Mouse (Mus musculus) kidney, embryonic 16.5 days (tissue): ENCODE results near the gene Epha5. TPM values are rescaled to one million over a fixed set of nuclear protein-coding genes. Genes with fewer than 3 reads are reported as not detected.

Experiments used
- ATAC-seq: fragments of 200-750 bp; cut with Nextera tagmentation; 2 replicates; pipeline ENCODE4 v1.8.0; 2017; ENCODE audit warnings: moderate TSS enrichment; ENCODE audit not compliant: low FRiP score, low TSS enrichment
- H3K27ac ChIP-seq: fragments of 300-500 bp; sonication (generic); 2 replicates; pipeline ENCODE4 v1.5.1; 2014; ENCODE audit warnings: low read length
- H3K27me3 ChIP-seq: fragments of 300-500 bp; sonication (generic); 2 replicates; pipeline ENCODE4 v1.6.1; 2014; ENCODE audit warnings: low read length, control low read depth, mixed read lengths; ENCODE audit not compliant: insufficient read depth
- H3K36me3 ChIP-seq: fragments of 300-500 bp; sonication (generic); 2 replicates; pipeline ENCODE4 v1.6.1; 2014; ENCODE audit warnings: low read length, control low read depth, mixed read lengths; ENCODE audit not compliant: insufficient read depth
- H3K4me1 ChIP-seq: fragments of 300-500 bp; sonication (generic); 2 replicates; pipeline ENCODE4 v1.6.1; 2014; ENCODE audit warnings: low read length, control low read depth, mixed read lengths; ENCODE audit not compliant: insufficient read depth
- H3K4me2 ChIP-seq: fragments of 300-500 bp; sonication (generic); replicated peaks from 2 replicates; pipeline ENCODE4 v1.6.1; 2014; ENCODE audit warnings: low read depth, low read length
- H3K4me3 ChIP-seq: fragments of 300-500 bp; sonication (generic); 2 replicates; pipeline ENCODE4 v1.5.1; 2014; ENCODE audit warnings: mild to moderate bottlenecking, low read length
- H3K9ac ChIP-seq: fragments of 300-500 bp; sonication (generic); replicated peaks from 2 replicates; pipeline ENCODE4 v1.6.1; 2014; ENCODE audit warnings: low read length
- H3K9me3 ChIP-seq: fragments of 300-500 bp; sonication (generic); 2 replicates; pipeline ENCODE4 v1.6.1; 2016; ENCODE audit warnings: low read length, control low read depth
- WGBS: fragments of 180-500 bp; shearing (Covaris S2); extraction: QIAGEN DNeasy Blood & Tissue Kit; methylation state at CpG from one replicate; pipeline ENCODE4 v1.1.7; 2014; 5-methylcytosine and 5-hydroxymethylcytosine counted together
- polyA plus RNA-seq: library from polyadenylated mRNA; unstranded; fragments of >200 nt; fragmentation: Nextera tagmentation; extraction: Ambion mirVana; gene quantifications from 2 replicates; pipeline ENCODE4 v1.2.1, GENCODE M21; 2015

Epha5 gene
- polyA plus RNA-seq, 1 experiment from 2014 or later = 0.30 TPM

DNA sequence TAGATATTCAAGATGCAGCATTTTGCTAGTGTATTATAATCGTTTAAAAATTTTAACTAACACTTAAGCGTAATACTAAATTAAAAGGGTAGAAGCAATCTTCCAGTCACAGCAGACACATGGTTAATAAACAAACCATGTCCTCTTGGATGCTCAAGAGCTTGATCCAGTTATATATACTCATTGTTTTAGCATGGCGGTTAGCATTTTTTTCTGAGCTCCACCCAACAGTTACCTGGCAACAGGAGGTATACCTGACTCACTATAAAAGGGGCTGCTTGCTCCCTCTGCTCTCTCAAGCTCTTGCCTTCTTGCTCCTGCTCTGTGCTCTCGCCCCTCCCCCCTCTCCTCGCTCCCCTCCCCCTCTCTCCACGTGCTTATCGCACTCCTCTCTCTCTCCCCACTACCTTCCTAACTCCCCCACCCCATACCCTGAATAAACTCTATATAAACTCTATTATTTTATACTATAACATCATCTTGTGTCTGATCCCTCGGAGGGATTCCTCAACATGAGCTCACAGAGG, 98.3 kb downstream of the Epha5 start:
- H3K36me3 ChIP-seq = no peaks in the 10 kb centered on the region
- H3K4me1 ChIP-seq = no peaks in the 10 kb centered on the region
- H3K4me3 ChIP-seq = no peak overlapping the region
- no peak overlapping the region for H3K9ac ChIP-seq
- 53% methylated on average over 8 of the region's 8 CpGs for WGBS
- H3K27ac ChIP-seq = no peak overlapping the region
- no peaks in the 10 kb centered on the region for H3K27me3 ChIP-seq
- no peak overlapping the region for H3K4me2 ChIP-seq
- no peak for ATAC-seq
- no peaks in the 10 kb centered on the region for H3K9me3 ChIP-seq

DNA sequence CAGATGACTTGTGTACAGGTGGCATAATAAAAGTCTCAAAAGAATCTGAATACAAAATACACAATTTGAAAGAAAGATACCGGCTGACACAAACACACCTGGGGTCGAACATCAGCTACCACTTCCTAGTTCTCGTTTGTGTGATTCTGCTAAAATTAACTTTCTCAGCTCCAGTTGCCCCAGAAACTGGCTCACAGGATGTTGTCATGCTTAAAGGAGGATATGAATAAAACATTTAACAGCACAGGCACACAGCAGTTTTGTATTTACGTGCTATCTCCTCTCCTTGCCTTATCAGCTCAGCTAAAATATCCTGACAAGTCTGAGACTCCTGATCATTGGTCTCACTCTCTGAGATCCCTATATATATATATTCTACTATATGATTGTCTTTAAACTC, 99.3 kb downstream of the Epha5 start:
- WGBS = 80% methylated on average over 4 of the region's 4 CpGs
- Histone ChIP-seq H3K9me3 (no peaks in the 10 kb centered on the region), H3K9ac (no peak overlapping the region), H3K4me1 (no peaks in the 10 kb centered on the region), H3K36me3 (no peaks in the 10 kb centered on the region), H3K4me3 (no peak overlapping the region), H3K27me3 (no peaks in the 10 kb centered on the region), H3K27ac (no peak overlapping the region), H3K4me2 (no peak overlapping the region)
- no peak for ATAC-seq

DNA sequence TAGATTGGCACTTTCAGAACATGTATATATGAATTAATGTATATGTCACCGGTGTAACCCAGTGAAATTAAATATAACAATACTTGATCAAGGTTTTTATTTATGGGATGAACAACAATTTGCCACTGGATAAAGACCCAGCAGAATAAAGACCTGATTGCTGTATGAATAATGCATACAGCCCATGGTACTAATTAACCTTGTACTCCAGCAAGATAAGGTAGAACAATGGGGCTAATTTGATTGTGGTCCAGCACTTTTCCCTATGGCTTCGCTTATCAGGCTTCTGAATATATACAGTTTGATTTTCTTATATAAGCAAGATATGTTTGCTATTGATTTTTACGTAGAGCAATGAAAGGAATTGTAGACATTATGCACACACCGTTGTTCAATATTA, 103.6 kb downstream of the Epha5 start:
- ATAC-seq = no peak
- Histone ChIP-seq H3K4me2 (no peak overlapping the region), H3K27me3 (no peaks in the 10 kb centered on the region), H3K4me1 (no peaks in the 10 kb centered on the region), H3K4me3 (no peak overlapping the region), H3K36me3 (no peaks in the 10 kb centered on the region), H3K9me3 (no peaks in the 10 kb centered on the region), H3K9ac (no peak overlapping the region), H3K27ac (no peak overlapping the region)
- WGBS = 91% methylated on average over 4 of the region's 4 CpGs

DNA sequence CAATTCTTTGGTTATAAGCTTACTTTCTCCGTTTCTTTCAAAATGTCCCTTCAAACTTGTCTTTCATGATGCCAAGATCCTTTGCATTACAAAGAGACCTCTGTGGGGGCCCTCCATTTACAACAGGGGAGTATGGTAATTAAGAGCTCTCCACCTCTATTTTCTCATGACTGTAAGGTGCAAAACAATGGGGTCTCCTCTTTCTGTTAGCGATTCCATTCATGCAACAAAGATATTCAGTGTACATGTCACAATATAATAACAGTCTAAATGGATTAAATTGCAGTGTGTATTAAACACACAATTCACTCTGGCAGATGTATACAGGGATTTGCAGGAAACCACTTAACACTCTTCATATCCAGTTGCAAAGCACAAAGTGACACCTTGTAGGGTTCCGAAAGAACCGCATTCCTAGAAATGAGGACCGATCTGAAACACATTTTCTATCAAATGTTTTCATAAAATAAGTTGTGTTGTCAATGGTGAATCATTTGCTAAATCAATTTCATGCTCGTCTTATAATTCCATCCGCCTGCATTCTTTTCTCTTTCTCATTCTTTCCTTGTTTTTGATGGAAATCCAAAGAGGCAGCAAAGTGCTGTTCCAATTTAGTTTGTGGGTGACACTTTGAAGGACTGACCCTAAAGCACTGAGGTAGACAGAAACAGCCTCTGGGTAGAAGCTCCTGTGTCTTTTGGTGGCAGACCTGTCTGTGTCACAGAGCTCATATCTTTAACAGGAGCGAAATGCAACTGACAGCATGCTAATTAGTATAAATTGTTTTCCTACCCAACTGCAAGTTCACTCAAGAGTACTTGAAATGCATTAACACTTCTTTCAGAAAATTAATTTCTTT, 118.1 kb downstream of the Epha5 start:
- WGBS = 41% methylated on average over 8 of the region's 8 CpGs
- H3K4me3 ChIP-seq = no peak overlapping the region
- H3K4me1 ChIP-seq = no peaks in the 10 kb centered on the region
- no peaks in the 10 kb centered on the region for H3K36me3 ChIP-seq
- H3K27ac ChIP-seq = no peak overlapping the region
- no peak overlapping the region for H3K9ac ChIP-seq
- no peaks in the 10 kb centered on the region for H3K27me3 ChIP-seq
- H3K4me2 ChIP-seq = no peak overlapping the region
- H3K9me3 ChIP-seq = no peaks in the 10 kb centered on the region
- no peak for ATAC-seq

DNA sequence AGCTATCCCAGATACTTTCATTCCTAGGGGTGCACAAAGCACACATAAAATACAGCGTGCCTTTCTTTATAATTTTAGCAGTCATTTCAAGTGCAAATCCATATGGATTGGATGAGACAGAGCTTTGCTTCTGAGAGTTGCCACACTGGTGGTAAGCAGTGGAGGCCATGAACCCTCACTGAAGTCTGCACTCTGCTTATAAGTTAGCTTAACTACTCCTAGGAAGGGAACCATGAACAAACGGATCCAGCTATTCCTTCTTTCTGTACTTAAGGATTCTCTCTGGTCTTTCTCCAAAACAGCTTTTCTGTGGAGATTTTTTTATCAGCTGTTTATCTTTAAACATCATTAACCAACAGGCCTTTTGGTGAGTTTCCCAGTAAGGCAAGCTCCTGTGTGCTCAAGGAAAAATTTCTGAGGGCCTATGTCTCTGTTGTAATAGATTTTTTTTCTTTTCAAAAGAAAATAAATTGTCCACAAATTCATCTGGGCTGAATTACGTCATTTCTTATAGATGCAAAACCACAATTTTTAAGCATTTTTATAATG, 127.7 kb downstream of the Epha5 start:
- WGBS = 73% methylated on average over 3 of the region's 3 CpGs
- H3K27me3 ChIP-seq = no peaks in the 10 kb centered on the region
- no peak overlapping the region for H3K9ac ChIP-seq
- H3K4me1 ChIP-seq = no peaks in the 10 kb centered on the region
- H3K36me3 ChIP-seq = no peaks in the 10 kb centered on the region
- no peak overlapping the region for H3K4me2 ChIP-seq
- H3K9me3 ChIP-seq = no peaks in the 10 kb centered on the region
- no peak for ATAC-seq
- no peak overlapping the region for H3K4me3 ChIP-seq
- H3K27ac ChIP-seq = no peak overlapping the region

DNA sequence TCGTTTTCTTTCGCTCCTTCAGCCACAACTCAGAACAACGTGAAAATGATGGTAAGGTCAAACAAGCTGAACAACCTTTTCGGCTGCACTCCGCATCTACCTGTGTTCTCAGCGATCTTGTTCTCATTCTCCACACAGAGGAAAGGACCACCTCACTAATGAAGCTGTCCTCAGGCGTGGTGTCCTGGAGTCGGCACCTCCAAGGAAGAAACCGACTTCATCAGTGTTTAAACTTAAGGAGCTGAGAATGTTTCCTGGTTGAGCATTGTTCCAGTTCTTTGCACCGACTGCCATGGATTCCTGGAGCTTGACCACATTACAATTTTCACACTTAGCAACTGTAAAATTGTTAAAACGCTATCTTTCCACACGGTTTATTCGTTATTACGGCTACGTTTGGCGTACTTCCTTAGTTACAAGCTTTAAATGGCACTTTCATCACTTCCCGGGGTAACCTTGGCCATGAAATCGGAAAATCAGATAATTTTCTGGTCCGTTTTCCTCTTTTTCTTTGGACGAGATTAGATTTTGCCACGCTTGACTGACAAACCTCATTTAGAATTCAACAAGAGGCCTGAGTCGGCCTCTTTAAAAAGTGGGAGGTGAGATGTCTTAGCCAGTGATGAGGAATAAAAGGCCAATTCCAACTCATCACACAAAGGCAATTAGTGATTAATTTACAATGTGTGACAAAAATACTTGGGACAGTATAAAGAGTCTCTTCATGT, 135.7 kb downstream of the Epha5 start:
- Histone ChIP-seq H3K9me3 (no peaks in the 10 kb centered on the region), H3K4me2 (no peak overlapping the region), H3K9ac (no peak overlapping the region), H3K27me3 (no peaks in the 10 kb centered on the region), H3K4me1 (no peaks in the 10 kb centered on the region), H3K27ac (no peak overlapping the region), H3K4me3 (no peak overlapping the region), H3K36me3 (no peaks in the 10 kb centered on the region)
- ATAC-seq = peak; percentile 31; the same call in 1 of the 2 replicates
- WGBS = 59% methylated on average over 22 of the region's 22 CpGs

DNA sequence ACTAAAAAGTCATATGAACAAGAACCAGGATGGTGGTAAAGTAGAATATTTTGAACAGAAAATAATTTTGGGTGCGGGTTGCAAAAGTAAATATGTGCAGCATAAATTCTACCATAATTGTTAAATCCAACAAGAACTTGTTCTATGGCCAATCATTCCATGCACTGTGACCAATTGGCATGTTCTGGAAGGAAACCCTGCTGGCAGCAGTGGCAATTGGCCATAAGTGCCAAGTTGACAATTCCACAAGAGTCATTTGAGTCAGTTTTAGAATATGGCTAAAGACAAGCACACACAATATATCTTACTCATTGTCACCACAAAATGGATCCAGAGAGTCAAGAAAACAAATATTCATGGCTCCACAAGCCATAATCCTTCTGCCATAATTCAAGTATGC, 140.2 kb downstream of the Epha5 start:
- no peaks in the 10 kb centered on the region for H3K4me1 ChIP-seq
- ATAC-seq = no peak
- no peaks in the 10 kb centered on the region for H3K27me3 ChIP-seq
- WGBS = 96% methylated on average over 1 of the region's 1 CpGs
- no peak overlapping the region for H3K4me2 ChIP-seq
- no peaks in the 10 kb centered on the region for H3K36me3 ChIP-seq
- H3K4me3 ChIP-seq = no peak overlapping the region
- no peaks in the 10 kb centered on the region for H3K9me3 ChIP-seq
- no peak overlapping the region for H3K9ac ChIP-seq
- H3K27ac ChIP-seq = no peak overlapping the region

DNA sequence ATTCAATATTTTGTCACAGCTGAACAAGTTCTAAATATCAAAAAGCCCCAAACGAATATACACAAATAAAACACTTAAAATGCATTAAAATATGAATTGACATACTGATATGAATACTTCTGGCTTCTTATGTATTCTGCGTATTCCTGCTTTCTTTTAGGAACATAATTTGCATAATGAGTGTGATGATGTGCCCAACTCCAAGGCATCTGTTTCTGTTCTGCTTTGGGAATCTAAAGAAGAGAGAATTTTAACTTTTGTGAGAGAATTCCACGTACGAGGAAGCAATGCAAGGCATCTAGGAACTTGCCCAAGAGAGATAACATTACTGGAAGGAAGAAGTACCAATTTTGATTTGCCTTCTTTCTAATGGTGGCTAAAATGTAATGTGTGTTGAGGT, 151.8 kb downstream of the Epha5 start:
- H3K27ac ChIP-seq = no peak overlapping the region
- H3K4me1 ChIP-seq = no peaks in the 10 kb centered on the region
- H3K36me3 ChIP-seq = no peaks in the 10 kb centered on the region
- 80% methylated on average over 4 of the region's 4 CpGs for WGBS
- H3K9ac ChIP-seq = no peak overlapping the region
- H3K4me2 ChIP-seq = no peak overlapping the region
- ATAC-seq = no peak
- H3K4me3 ChIP-seq = no peak overlapping the region
- no peaks in the 10 kb centered on the region for H3K9me3 ChIP-seq
- H3K27me3 ChIP-seq = no peaks in the 10 kb centered on the region

DNA sequence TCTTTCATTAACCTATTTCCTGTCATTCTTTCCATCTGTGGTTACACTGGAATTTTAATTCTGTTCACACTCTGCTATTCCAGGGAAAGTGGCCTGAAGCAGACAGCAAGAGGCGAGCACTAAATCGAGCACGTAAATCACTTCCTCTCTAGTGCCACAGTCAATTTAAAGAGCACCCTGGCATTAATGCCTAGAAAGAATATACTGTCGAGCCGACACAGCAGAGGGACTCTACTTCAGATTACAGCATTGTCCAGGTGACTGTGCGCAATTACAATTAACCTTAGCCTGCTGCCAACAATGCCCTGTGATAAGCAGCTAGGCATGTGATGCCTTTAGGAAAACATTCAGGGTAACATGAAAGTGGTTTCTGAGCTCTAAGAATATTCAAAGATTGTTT, 153.2 kb downstream of the Epha5 start:
- H3K9ac ChIP-seq = no peak overlapping the region
- no peak overlapping the region for H3K4me2 ChIP-seq
- H3K9me3 ChIP-seq = no peaks in the 10 kb centered on the region
- H3K27me3 ChIP-seq = no peaks in the 10 kb centered on the region
- no peaks in the 10 kb centered on the region for H3K4me1 ChIP-seq
- no peaks in the 10 kb centered on the region for H3K36me3 ChIP-seq
- no peak overlapping the region for H3K4me3 ChIP-seq
- whole genome bisulfite sequencing = 34% methylated on average over 6 of the region's 6 CpGs
- H3K27ac ChIP-seq = no peak overlapping the region
- no peak for ATAC-seq

DNA sequence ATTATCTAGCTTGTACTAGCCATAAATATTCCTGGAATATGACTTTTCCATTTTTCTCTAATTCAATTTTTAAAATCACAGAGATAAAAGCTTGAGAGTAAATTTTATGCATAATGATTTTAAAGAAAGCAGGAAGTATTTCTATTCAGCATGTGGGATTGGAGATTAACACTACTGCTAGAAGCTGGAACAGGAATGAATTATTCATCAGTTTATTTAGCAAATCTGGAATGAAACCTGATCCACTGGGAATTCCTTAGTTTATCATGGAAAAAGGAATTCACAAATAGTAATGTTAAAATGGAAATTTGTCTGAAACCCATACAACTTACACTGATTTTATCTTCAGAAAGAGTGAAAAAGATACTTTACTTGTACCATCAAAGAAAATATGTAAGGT, 187.2 kb downstream of the Epha5 start:
- H3K4me2 ChIP-seq = no peak overlapping the region
- H3K4me3 ChIP-seq = no peak overlapping the region
- H3K9ac ChIP-seq = no peak overlapping the region
- H3K4me1 ChIP-seq = no peaks in the 10 kb centered on the region
- no peak for ATAC-seq
- no peaks in the 10 kb centered on the region for H3K36me3 ChIP-seq
- H3K27me3 ChIP-seq = no peaks in the 10 kb centered on the region
- no peaks in the 10 kb centered on the region for H3K9me3 ChIP-seq
- H3K27ac ChIP-seq = no peak overlapping the region
